Comparison of ENCODE assay signal across 23 mouse cellular contexts in genomic region chr17:12702901-12703300, GRCm38 (mm10). TPM values are rescaled to one million over a fixed set of nuclear protein-coding genes. Genes with fewer than 3 reads are reported as not detected.
A peak's percentile ranks its signal among the peaks of the same experiment; 100 is the strongest.
DNase-seq lines count a peak whose midpoint lies in the region; ATAC-seq and TF ChIP-seq lines count a peak whose summit lies in the region.
"Had no signal": no experiment of that assay in that cellular context is flagged by ENCODE, and none has a peak within 500 bp of the region (broad histone marks: within the 10 kb centered on the region; RNA-seq: fewer than 3 reads in every experiment).

No protein-coding gene starts in this region.

- no peak for DNase-seq in cerebellum, postnatal 4 days (ENCODE audit: low spot score in 2 of 2)
- peak; percentile 53 to 76 for DNase-seq in cerebellum, adult 2 months
- no peak for DNase-seq in cerebellum, adult 11 months
- DNase-seq in brain, adult 2 months (ENCODE audit: low read depth, low spot score) = peak; percentile 63
- peak; percentile 64 for DNase-seq in cerebellum, adult 9-11 months
- no peak for DNase-seq in ovary, postnatal 14 days (ENCODE audit: low spot score)
- DNase-seq in urinary bladder, postnatal 4 days (ENCODE audit: low spot score in 2 of 2) = no peak
- DNase-seq: adrenal gland, adult 8-10 months; adrenal gland, postnatal 14 days; adrenal gland, postnatal 36 days; B cell, adult 2 months; forebrain, postnatal 0 days had no signal

- peak overlapping the region; percentile 37; the same call in 1 of the 2 replicates for H3K27ac ChIP-seq in cerebellum, adult 2 months (ENCODE audit: insufficient read depth, low read length)
- H3K27ac ChIP-seq: embryonic facial prominence, embryonic 10.5 days; embryonic facial prominence, embryonic 12.5 days; forebrain, embryonic 13.5 days; forebrain, embryonic 15.5 days had no signal

- no peak for TF ChIP-seq CTCF in cerebellum, adult 2 months (IDR thresholded peaks at IDR 0.05; ENCODE audit: borderline replicate concordance, insufficient read depth, low read depth, low read length)

- no peak for TF ChIP-seq POLR2A in cerebellum, adult 2 months (IDR thresholded peaks at IDR 0.05; ENCODE audit: borderline replicate concordance, insufficient read depth, low read length)

- peak; percentile 36 for ATAC-seq in cerebellum, adult (ENCODE audit: insufficient number of reproducible peaks, low FRiP score, low TSS enrichment)
- ATAC-seq: activated CD4-positive, CD25-positive, alpha-beta regulatory T cell, adult 4 months; CD4-positive, CD25-positive, alpha-beta regulatory T cell, adult 4 months; forebrain, embryonic 13.5 days; forebrain, embryonic 15.5 days; forebrain, postnatal 0 days; Patski had no signal

- peaks cover 6% of the 10 kb centered on the region for H3K4me1 ChIP-seq in cerebellum, adult 2 months (ENCODE audit: control insufficient read depth, insufficient read depth, low read length)
- H3K4me1 ChIP-seq: embryonic facial prominence, embryonic 10.5 days; forebrain, embryonic 13.5 days; forebrain, embryonic 15.5 days had no signal

- WGBS in cerebellum, adult 2 months = 11% methylated on average over 5 of the region's 5 CpGs

- H3K4me3 ChIP-seq in cerebellum, adult 2 months (replicated peaks; ENCODE audit: insufficient read depth, low read depth, low read length) = no peak overlapping the region
- H3K4me3 ChIP-seq: embryonic facial prominence, embryonic 10.5 days; embryonic facial prominence, embryonic 12.5 days; forebrain, embryonic 13.5 days; forebrain, embryonic 15.5 days had no signal

- no peaks in the 10 kb centered on the region for H3K27me3 ChIP-seq in cerebellum, adult 2 months (ENCODE audit: control insufficient read depth, insufficient read depth, low read length)
- H3K27me3 ChIP-seq: CH12.LX; embryonic facial prominence, embryonic 12.5 days; forebrain, embryonic 13.5 days; forebrain, embryonic 15.5 days; Patski had no signal

RNA-seq across cellular contexts. Expression of gene Slc22a1, which starts 27.3 kb away (rescaled TPM):
- 0.19 and 0.46 TPM in 2 replicates for polyA plus RNA-seq in cerebellum, adult 2 months (2012; rRNA removed)
- polyA plus RNA-seq: brain, embryonic 14.5 days; CD4-positive, CD25-positive, alpha-beta regulatory T cell, adult 4 months; embryonic facial prominence, embryonic 10.5 days; forebrain, embryonic 11.5 days; forebrain, embryonic 13.5 days; forebrain, embryonic 15.5 days; forebrain, postnatal 0 days; Patski had no signal

Comparison
In these comparisons a context has a peak if more than half of its experiments do, and no peak if none do; other contexts are left out.
1. DNase-seq: peak in cerebellum, adult 2 months (2 of 2), brain, adult 2 months (single experiment) and cerebellum, adult 9-11 months (single experiment); none in cerebellum, postnatal 4 days (0 of 2), cerebellum, adult 11 months (single experiment), ovary, postnatal 14 days (single experiment) and urinary bladder, postnatal 4 days (0 of 2).